Mouse (Mus musculus) urinary bladder, postnatal 36 days (tissue): ENCODE results near the gene Vmn2r113.
"Not testable (repeated sequence)": the region's sequence is repeated elsewhere in the genome, so short reads cannot be mapped to it uniquely, and the experiment has no call there.

ENCODE experiments used
- DNase-seq, 2 experiments: peaks; one replicate each; pipeline ENCODE4 v3.0.0; 2022; ENCODE audit warnings: low spot score in 2 of 2, mixed read lengths in 1 of 2

The Vmn2r113 gene

GRCm38 (mm10) chr17:22942684-22943083 lies at the start of gene Vmn2r113:
Vmn2r113 (plus strand) TSS chr17:22942984.
- DNase-seq: not testable (repeated sequence)
